Comparison of ENCODE assay signal across 9 mouse cellular contexts in the genomic region with DNA sequence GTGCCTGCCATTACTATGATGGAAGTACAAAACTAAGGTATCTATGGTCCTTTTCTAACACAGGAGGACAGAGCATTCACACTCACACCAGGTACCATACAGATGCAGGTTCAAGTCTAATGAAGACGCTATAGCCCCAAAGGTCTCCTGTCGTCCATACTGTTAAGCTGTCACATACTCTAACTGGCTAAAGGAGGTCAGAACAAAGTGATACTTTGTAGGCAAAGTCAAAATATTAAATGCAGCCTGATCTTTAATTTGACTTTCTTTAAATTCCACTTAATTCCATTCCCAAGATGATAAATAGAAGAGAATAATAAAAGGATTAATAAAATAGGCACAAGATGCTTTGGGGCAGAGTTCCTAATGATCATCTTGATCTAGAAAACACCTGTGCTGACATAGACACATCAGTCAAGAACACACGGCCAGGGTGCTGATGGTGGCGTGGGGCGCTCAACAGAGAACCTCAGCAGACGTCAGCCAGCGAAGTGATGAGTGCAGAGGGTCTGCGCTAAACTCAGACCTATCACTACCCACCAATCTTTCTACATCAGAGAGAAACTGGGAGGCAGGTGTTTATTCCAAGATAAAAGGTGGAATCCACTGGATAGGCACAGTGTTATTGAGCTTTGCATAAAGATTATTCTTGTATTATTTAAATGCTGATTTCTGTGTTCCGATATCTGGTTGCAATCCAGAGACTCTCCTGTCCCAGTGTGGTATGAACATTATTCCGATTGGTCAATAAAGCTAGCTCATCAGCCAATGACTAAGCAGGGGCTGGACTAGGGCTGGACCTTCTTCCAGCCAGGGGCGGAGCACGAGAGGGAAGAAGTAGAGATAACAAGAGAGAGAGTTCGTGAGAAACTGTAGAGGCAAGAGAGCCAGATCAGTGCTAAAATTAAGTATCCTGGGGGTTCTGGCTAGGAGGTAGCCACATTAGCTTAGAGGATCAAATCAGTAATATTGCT. TPM values are rescaled to one million over a fixed set of nuclear protein-coding genes. Genes with fewer than 3 reads are reported as not detected.
DNase-seq lines count a peak whose midpoint lies in the region; ATAC-seq lines count a peak whose summit lies in the region.
"Had no signal": no experiment of that assay in that cellular context is flagged by ENCODE, and none has a peak within 500 bp of the region (broad histone marks: within the 10 kb centered on the region; RNA-seq: fewer than 3 reads in every experiment).

No protein-coding gene starts in this region.

- no peak overlapping the region for H3K4me3 ChIP-seq in neural tube, embryonic 11.5 days (ENCODE audit: low read depth, low read length)
- H3K4me3 ChIP-seq in stomach, embryonic 16.5 days (replicated peaks; ENCODE audit: low read length): no peak overlapping the region
- H3K4me3 ChIP-seq: left cerebral cortex, adult 2 months had no signal

- H3K9ac ChIP-seq in neural tube, embryonic 11.5 days (ENCODE audit: low read length): no peak overlapping the region
- no peak overlapping the region for H3K9ac ChIP-seq in stomach, embryonic 16.5 days (ENCODE audit: low read length)

- no peaks in the 10 kb centered on the region for H3K9me3 ChIP-seq in neural tube, embryonic 11.5 days (ENCODE audit: control insufficient read depth, low read length)
- no peaks in the 10 kb centered on the region for H3K9me3 ChIP-seq in stomach, embryonic 16.5 days (replicated peaks; ENCODE audit: control insufficient read depth, low read length)

- H3K27me3 ChIP-seq in neural tube, embryonic 11.5 days (ENCODE audit: control insufficient read depth, insufficient read depth, low read length): no peaks in the 10 kb centered on the region
- no peaks in the 10 kb centered on the region for H3K27me3 ChIP-seq in stomach, embryonic 16.5 days (ENCODE audit: control insufficient read depth, insufficient read depth, low read length)

- no peak overlapping the region for H3K27ac ChIP-seq in neural tube, embryonic 11.5 days (ENCODE audit: low read depth, low read length)
- no peak overlapping the region for H3K27ac ChIP-seq in stomach, embryonic 16.5 days (ENCODE audit: low read length)
- H3K27ac ChIP-seq: left cerebral cortex, adult 2 months had no signal

- H3K36me3 ChIP-seq in neural tube, embryonic 11.5 days (ENCODE audit: control insufficient read depth, insufficient read depth, low read length): no peaks in the 10 kb centered on the region
- no peaks in the 10 kb centered on the region for H3K36me3 ChIP-seq in stomach, embryonic 16.5 days (ENCODE audit: control insufficient read depth, insufficient read depth, low read length)

- DNase-seq in adrenal gland, adult 2 months: peak; percentile 56
- no peak for DNase-seq in adrenal gland, postnatal 4 days (ENCODE audit: low spot score in 2 of 2)
- DNase-seq in neural tube, embryonic 11.5 days (ENCODE audit: low spot score): no peak
- no peak for DNase-seq in neural tube, embryonic 10.5 days (ENCODE audit: extremely low spot score, low spot score)
- DNase-seq in liver: peak; percentile 86
- no peak for DNase-seq in thymus, adult 18-20 months

- no peaks in the 10 kb centered on the region for H3K4me1 ChIP-seq in neural tube, embryonic 11.5 days (ENCODE audit: control insufficient read depth, insufficient read depth, low read length)
- no peaks in the 10 kb centered on the region for H3K4me1 ChIP-seq in stomach, embryonic 16.5 days (ENCODE audit: control insufficient read depth, insufficient read depth, low read length)

- H3K4me2 ChIP-seq in neural tube, embryonic 11.5 days (ENCODE audit: low read depth): no peak overlapping the region
- H3K4me2 ChIP-seq in stomach, embryonic 16.5 days (ENCODE audit: low read depth, low read length): no peak overlapping the region

- WGBS in neural tube, embryonic 11.5 days: 54% methylated on average over 13 of the region's 13 CpGs
- 60% methylated on average over 13 of the region's 13 CpGs for WGBS in stomach, embryonic 16.5 days

- ATAC-seq in neural tube, embryonic 11.5 days (ENCODE audit: insufficient read depth, low FRiP score, low TSS enrichment): peak; percentile 72; the same call in 1 of the 2 replicates
- ATAC-seq in stomach, embryonic 16.5 days (ENCODE audit: insufficient read depth, low FRiP score): peak; percentile 47; the same call in 1 of the 2 replicates
- no peak for ATAC-seq in monocyte, adult 5-6 weeks (replicated peaks; ENCODE audit: insufficient number of reproducible peaks, low FRiP score, low TSS enrichment, poor library complexity, severe bottlenecking)

RNA-seq across cellular contexts. Expression of a gene that starts 50.0 kb away (rescaled TPM):
- 10 to 100 TPM; 62.2 to 65.2 TPM for total RNA-seq in adrenal gland, adult 2 months (2021)
- polyA plus RNA-seq in adrenal gland, adult 2 months (2012; rRNA removed): 9.6 and 12.3 TPM in 2 replicates
- 10 to 100 TPM; 49.6 to 52.1 TPM for total RNA-seq in adrenal gland, postnatal 4 days (2021)
- 34.2 and 36.0 TPM in 2 replicates for polyA plus RNA-seq in neural tube, embryonic 11.5 days (2014; fragmentation: Nextera tagmentation; extraction: Ambion mirVana)
- polyA plus RNA-seq in stomach, embryonic 16.5 days (2015; fragmentation: Nextera tagmentation; extraction: Ambion mirVana): 60.1 and 70.5 TPM in 2 replicates
- 73.5 to 105 TPM (median 85.8 TPM) in 3 replicates for total RNA-seq in monocyte, adult 5-6 weeks (2017)

Comparison
In these comparisons a context has a peak if more than half of its experiments do, and no peak if none do; other contexts are left out.
1. DNase-seq: peak in adrenal gland, adult 2 months (single experiment) and liver (single experiment); none in adrenal gland, postnatal 4 days (0 of 2), neural tube, embryonic 11.5 days (single experiment), neural tube, embryonic 10.5 days (single experiment) and thymus, adult 18-20 months (0 of 2).